Mouse (Mus musculus) right cerebral cortex, postnatal 10 days (tissue): Measurements from ENCODE around the gene Fbxw18.
"Not testable (repeated sequence)": the region's sequence is repeated elsewhere in the genome, so short reads cannot be mapped to it uniquely, and the experiment has no call there.

Experiments used
- DNase-seq, 2 experiments: peaks; one replicate each; pipeline ENCODE4 v3.0.0; 2021; ENCODE audit warnings: low spot score in 2 of 2

Gene Fbxw18

DNA sequence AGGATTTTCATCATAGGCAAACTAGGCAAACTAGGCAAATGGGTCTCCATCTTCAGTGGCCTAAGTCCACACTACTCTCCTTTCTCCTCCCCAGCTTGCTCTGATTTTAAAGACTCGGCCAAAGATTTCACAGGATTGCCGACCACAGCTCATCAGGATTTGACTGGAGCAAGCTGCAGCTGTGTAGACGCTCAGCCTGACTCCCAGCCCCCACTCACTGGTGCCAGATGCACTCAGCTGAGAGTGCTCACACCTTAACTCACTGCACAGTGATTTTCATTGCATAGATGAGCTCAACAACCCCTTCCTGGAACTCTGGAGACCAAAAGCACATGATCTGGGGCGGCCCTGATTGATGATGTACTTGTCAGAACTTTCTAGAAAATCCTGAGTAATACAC is at the start of gene Fbxw18:
Gene Fbxw18 (minus strand): TSS at position 101 of the 400 bp plus-strand sequence.
- DNase-seq = not testable (repeated sequence)

DNA sequence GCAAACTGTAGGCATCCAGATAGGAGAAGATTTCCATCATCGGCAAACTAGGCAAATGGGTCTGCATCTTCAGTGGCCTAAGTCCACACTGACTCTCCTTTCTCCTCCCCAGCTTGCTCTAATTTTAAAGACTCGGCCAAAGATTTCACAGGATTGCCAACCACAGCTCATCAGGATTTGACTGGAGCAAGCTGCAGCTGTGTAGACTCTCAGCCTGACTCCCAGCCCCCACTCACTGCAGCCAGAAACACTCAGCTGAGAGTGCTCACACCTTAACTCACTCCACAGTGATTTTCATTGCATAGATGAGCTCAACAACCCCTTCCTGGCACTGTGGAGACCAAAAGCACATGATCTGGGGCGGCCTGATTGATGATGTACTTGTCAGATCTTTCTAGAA is 43.5 kb upstream of the Fbxw18 start, which contains the start of gene Fbxw26:
Gene Fbxw26 (minus strand): TSS at position 101 of the 400 bp plus-strand sequence.
- DNase-seq = not testable (repeated sequence)

DNA sequence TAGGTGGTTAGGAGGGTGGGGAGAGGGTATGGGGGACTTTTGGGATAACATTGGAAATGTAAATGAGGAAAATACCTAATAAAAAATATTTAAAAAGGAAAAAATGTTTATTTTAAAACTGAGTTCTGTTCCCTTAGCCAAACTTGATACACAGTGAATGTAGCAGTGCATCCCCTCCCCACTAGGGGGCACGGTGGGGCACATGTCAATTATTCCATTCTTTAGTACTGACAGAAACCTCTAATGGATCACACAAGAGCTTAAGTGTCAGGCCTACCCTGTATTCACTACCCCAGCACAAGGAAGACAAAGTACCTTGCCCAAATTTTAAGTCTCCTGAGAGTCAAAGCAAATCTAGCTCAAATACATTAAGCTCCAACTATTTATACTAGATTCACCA is 17.2 kb downstream of the Fbxw18 start:
- DNase-seq = peak in 1 of 2 experiments; percentile 25

GRCm38 (mm10) chr9:109664552-109664951 is 37.9 kb downstream of the Fbxw18 start, which contains the start of gene Fbxw25:
Gene Fbxw25, minus strand, starts transcription at chr9:109664652.
- DNase-seq = not testable (repeated sequence)
